Mouse (Mus musculus) gonadal fat pad, adult 2 months (tissue): ENCODE measurements around the gene Styx. TPM values are rescaled to one million over a fixed set of nuclear protein-coding genes. Genes with fewer than 3 reads are reported as not detected.

Experiments
- DNase-seq: peaks from one replicate; pipeline ENCODE4 v3.0.0-alpha.2; 2012; ENCODE audit warnings: low read depth
- polyA plus RNA-seq: library from polyadenylated mRNA; depleted of rRNA; stranded (reverse); fragments of >200 nt; gene quantifications from 2 replicates; pipeline ENCODE4 v1.2.3, GENCODE M21; 2012

The Styx gene
- polyA plus RNA-seq, 1 experiment: 2.7 TPM

- no peak for DNase-seq
These were observed 88.0 kb downstream of the Styx start for GRCm38 (mm10) chr14:45438931-45439275.

- DNase-seq: no peak
These were observed 88.5 kb downstream of the Styx start for GRCm38 (mm10) chr14:45439387-45439786.

- DNase-seq: no peak
These were observed 90.4 kb downstream of the Styx start for GRCm38 (mm10) chr14:45441291-45441690.

GRCm38 (mm10) chr14:45442781-45443560, 92.1 kb downstream of the Styx start:
- no peak for DNase-seq

- DNase-seq: no peak
These were observed 94.0 kb downstream of the Styx start for GRCm38 (mm10) chr14:45444870-45445269.

- DNase-seq: no peak
These were observed 94.6 kb downstream of the Styx start for GRCm38 (mm10) chr14:45445445-45445844.

GRCm38 (mm10) chr14:45446777-45447176, 95.9 kb downstream of the Styx start:
- DNase-seq: no peak

GRCm38 (mm10) chr14:45451090-45451489, 100.2 kb downstream of the Styx start:
- no peak for DNase-seq

- no peak for DNase-seq
These were observed 101.3 kb downstream of the Styx start for GRCm38 (mm10) chr14:45452148-45452547.

- no peak for DNase-seq
These were observed 102.1 kb downstream of the Styx start for GRCm38 (mm10) chr14:45452861-45453512.

- no peak for DNase-seq
These were observed 102.8 kb downstream of the Styx start for GRCm38 (mm10) chr14:45453538-45454233.

GRCm38 (mm10) chr14:45455651-45456501, 105.0 kb downstream of the Styx start:
- DNase-seq: no peak

- DNase-seq: no peak
These were observed 105.6 kb downstream of the Styx start for GRCm38 (mm10) chr14:45456502-45456846.

- no peak for DNase-seq
These were observed 106.1 kb downstream of the Styx start for GRCm38 (mm10) chr14:45457003-45457402.

- DNase-seq: no peak
These were observed 109.0 kb downstream of the Styx start for GRCm38 (mm10) chr14:45459877-45460276.

GRCm38 (mm10) chr14:45460491-45460890, 109.6 kb downstream of the Styx start:
- DNase-seq: no peak

- DNase-seq: no peak
These were observed 111.1 kb downstream of the Styx start for GRCm38 (mm10) chr14:45461945-45462344.

GRCm38 (mm10) chr14:45462374-45462773, 111.5 kb downstream of the Styx start:
- DNase-seq: no peak

GRCm38 (mm10) chr14:45462875-45463475, 112.1 kb downstream of the Styx start:
- no peak for DNase-seq

- no peak for DNase-seq
These were observed 112.7 kb downstream of the Styx start for GRCm38 (mm10) chr14:45463599-45463998.
